Mouse (Mus musculus) ovary, postnatal 36 days (tissue): ENCODE data around the gene Cpne4.

Experiments
- DNase-seq: peaks from one replicate; pipeline ENCODE4 v3.0.0; 2022; ENCODE audit warnings: low spot score, mixed read lengths

The Cpne4 gene

DNA sequence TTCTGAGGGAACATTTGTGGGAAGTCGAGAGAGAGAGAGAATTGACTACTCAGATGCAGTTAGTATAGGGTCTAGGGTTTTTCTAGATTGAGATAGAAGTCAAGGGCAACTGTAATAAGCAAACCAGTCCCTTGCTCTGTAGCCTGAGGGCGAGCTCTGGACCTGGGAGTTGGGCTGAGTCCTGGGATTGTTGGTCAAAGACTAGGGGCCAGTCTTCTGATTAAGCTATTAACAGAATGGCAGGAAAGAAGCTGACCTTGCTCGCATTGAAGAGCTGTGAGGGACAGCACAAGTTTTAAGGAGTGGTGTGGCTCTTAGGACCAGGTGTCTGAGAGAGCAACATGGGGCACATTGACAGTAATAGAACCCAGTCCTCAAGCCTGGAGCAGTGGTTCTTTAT lies 140.0 kb downstream of the Cpne4 start:
- no peak for DNase-seq

DNA sequence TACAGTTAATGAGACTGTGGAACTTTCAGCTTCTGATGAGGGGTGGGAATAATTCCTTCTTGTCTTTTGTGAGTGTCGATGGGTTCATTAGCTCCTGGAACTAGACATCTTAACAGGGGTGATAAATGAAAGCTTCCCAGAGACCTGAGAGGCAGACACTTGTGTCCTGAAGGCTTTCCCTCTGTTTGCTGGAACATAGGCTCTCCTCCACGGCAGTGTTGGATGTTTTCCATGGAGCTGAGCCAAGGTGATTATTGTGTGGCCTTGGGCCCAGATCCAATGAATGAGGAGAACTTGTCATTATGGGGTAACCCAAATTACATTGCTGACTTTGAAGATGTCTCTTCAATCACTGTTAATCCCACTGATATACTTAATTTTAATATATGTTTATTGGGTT lies 146.1 kb downstream of the Cpne4 start:
- DNase-seq, result no peak

DNA sequence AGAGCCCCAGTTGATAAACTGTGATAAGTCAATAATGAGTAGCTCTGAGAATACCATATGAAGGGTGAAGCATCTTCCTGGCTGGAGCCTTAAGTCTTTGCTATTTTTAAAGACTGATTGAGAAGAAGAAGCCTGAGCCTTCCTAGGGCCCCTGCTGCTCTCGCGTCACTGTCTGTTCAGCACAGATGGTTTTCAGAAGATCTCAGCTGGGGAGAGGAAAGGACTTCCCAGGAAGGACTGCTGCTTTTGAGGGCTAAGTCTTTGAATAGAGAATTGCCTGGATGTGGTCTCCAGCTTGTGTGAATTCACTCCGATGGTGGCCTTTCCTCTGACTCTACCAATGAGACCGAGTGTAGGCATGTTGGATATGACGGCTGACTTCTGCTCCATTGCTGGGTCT lies 163.7 kb downstream of the Cpne4 start:
- DNase-seq, result no peak

DNA sequence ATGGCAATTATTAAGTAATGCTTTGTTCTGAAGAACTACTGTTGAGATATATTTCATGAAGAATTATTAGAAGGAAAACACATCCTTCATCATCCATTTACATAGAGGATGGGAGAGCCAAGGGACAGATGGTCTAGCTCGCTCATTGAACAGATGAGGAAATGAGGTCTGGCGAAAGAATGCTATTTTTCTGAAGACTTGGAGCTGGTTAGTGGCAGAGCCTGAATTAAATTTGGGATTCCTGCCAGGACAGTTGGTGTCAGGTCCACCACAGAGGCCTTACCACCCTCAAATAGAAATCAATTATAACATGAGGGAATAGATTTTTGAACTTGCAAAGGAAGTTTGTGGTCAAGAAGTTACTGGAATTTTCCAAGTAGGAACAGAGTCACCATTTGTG lies 178.2 kb downstream of the Cpne4 start:
- no peak for DNase-seq

DNA sequence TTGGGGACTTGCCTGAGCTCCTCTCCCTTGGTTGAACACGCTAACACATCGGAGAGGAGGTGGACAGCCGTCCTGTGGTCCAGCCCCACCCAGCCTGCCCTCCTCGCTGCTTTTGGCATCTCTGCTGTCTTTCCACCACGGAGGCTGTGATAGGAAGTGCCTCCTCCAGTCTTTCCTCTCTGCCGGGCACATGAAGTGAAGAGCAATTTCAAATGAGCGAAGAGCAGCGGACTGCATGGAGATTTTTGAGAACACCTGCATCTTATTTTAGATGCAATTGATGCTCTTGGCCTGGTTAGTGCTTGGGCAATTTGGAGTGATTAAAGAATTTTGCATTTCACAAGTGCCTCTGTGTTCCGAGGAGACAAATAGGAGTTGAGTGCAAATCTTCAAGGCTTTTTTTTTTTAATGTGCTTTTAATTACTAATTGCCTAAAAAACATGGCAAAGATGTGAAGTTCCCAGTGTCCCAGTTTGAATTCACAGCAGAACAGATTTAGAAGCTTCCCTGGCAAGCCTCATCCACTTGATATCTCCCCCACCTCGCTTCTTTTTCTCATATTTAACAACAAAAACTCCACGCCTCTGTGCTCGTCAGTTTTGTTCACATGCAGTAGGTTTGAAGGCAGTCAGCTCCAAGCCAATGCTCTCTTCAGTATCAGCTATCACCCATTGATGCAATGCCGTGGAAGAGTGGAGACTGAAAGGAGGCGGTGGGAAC lies 195.7 kb downstream of the Cpne4 start:
- DNase-seq, result no peak

DNA sequence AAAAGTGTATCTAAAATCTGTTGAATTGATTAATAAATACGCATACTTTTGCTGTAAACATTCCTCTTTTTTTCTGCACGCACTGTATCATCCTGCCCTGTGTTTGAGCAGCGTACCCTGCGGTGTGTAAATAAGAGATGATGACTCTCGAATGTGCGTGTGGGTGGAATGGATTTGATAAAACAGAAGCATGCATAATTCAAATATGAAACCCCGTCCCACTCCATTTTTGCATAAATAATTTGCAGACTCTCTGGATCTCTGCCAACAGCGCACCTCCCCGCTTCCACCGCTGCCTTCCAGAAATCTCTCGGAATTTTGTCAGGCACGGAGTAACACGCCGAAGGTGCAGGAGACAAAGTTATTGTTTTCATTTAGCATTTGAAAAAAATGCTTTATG lies 208.4 kb downstream of the Cpne4 start:
- no peak for DNase-seq

DNA sequence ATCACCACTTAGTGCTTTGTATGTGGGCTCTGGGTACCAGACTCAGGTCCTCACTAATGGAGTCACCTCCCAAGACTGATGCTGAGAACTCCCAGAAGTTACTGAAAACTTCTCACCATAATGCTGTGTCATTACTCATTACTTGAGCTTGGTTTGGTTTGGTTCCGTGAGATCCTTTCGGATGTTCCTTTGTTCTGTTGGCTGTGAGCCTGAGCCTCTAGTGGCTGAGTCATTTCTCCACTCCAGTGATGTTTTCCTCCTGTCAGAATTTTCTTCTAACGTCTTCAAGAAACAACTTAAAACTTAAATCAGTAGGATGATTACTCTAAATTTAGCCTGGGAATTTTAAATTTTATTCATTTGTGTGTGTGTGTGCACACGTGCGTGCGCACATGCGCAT lies 212.9 kb downstream of the Cpne4 start:
- no peak for DNase-seq

DNA sequence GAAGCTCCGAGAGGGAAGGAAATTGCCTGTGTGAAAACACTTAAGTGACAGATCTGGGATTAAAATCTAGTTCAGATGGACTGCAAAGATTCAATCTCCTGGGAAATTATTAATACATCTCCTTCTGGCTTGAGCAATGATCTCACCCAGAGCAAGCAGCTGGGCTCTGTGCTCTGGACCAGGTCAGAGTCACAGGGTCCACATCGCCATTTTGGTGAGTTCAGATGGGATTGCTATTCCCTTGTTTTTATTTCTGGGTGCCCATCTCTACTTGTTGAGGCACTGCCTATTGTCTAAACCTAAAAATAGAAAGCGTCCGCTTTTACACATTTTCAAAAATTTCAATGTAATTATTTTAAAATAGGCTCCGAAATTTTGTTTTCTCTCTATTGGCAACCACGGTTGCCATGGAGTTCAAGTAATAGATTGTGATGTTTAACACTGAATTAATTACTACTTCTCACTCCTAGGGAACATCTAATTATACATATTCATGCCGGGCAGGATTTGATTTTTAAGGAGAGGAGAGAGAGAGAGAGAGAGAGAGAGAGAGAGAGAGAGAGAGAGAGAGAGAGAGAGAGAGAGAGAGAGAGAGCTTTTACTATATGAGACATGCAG lies 229.2 kb downstream of the Cpne4 start:
- no peak for DNase-seq

DNA sequence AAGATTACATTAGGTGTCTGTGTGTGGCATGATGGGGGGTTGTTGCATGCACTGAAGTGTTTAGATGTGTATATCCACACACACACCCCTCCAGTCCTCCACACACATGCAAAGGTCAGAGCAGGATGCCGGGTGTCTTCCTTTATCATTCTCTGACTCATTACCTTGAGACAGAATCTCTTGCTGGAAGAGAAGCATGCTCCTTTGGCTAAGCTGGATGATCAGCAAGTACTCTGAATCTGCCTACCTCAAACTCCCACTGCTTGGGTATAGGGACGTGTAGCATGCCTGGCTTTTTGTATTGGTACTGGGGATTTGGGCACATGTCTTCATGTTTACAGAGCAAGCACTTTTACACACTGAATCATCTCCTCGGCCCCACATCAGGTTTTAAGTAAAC lies 230.0 kb downstream of the Cpne4 start:
- no peak for DNase-seq

DNA sequence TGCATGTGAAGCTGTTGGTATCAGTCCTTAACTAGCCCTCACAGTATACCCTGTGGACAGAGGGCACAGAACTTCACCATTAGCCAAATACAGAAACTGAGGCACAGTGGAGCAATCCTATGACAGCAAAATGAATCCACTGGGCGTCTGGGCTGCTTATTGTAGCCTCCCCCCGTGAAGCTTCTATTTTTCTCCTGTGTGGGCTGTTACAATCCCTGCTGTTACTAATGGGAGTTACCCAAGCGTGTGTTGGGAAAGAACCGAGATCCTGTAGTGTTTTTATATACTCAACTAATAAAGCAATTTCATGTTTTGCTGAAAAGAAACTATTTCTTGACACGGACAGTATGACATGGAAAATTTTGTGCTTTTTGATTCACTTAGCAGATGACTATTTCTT lies 230.7 kb downstream of the Cpne4 start:
- DNase-seq, result no peak

DNA sequence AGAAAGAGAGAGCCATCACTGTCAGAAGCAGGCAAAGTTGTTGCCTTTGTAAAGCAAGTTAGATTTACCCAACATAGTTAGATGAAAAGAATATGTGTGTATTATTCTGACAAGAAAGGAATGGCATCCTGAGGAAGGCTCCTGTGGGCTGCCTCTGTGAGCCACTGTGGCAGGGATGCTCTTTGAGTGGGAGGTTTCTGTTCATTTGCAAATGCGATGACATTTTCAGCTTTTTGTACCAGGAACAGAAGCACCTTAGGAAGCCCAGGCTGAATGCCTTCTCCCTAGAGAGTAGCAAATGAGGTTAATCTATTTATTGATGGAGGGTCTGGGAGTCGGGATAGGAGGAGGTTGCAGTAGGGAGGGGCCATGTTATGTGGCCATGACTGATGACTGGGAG lies 249.5 kb downstream of the Cpne4 start:
- DNase-seq, result no peak

DNA sequence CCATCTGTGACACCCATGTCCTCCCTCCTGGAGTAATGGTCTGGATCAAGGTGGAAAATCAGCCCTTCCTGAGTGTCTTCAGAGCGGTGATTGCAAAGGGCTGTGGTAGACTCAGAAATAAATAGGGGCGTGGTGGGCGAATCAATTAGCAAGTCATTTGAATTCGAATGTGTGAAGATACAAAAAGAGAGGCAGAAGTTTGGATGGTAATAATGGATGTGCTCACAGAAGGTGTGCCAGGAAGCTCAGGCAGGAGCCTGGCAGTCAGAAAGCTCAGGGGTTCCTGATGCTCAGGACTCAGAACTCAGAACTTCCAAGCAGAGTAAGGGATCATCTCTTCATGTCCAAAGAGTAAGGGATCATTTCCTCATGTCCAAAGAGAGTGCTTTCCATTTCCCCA lies 257.7 kb downstream of the Cpne4 start:
- no peak for DNase-seq

DNA sequence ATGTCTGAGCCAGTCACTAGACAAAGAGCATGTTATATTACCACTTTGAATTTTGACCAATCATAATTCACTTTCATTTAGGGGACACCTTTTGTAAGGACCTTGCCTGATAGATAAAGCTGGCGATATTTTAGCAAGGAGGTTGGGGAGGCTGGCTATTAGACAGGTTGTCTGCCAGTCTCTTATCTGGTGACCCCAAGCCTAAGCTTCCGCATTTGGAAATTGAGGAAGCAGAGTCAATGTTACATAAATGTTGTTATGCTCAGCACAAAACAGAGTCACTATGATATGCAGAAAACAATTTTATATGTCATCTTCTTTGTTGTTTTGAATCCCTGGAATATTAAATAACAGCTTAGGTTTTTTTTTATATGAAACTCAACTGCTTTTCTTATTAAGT lies 267.6 kb downstream of the Cpne4 start:
- DNase-seq, result no peak

DNA sequence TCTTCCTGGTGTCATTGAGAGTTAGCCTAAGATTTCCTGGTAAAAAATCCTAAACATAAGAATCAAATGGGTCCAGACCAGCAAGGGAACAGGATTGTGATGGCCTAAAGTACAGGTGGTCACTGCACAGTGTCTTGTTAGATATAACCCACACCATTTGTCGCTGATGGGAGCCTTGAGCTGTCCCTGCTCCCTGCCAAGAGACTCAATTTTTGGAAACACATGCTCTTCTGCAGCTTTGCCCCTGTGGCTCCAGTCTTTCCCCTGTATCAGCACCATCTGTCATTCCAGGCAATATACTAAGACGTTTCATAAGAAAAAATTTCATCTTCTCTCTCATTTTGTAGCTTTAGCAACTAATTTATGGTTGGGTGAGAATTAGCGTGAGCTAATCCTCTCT lies 281.6 kb downstream of the Cpne4 start:
- no peak for DNase-seq

DNA sequence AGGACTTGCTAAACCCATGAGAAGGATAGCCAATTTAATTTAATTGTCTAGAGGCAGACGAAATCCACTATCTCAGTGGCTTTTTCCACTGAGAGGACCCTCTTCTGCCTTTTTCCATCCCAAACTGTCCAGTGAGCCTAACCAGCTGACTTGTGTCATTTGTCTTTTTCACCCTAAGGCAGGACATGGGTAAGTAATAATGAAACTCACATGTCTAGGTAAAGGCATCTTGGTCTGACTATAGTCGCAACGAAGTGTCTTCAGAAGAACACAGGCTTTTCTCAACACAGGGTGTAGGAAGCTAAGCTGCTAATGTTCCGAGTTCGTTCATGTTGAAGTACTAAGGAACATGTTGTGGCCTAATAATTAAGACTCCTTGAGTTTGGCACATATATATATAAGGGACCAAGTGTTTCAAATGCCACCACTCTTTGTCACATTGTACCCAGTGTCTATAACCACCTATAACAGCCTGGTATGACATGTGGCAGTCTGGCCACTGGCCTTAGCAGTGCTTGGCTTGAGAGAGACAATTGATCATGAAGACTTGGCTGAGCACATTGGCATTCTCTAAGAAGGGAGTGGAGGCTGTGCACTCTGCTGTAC lies 286.0 kb downstream of the Cpne4 start:
- no peak for DNase-seq

DNA sequence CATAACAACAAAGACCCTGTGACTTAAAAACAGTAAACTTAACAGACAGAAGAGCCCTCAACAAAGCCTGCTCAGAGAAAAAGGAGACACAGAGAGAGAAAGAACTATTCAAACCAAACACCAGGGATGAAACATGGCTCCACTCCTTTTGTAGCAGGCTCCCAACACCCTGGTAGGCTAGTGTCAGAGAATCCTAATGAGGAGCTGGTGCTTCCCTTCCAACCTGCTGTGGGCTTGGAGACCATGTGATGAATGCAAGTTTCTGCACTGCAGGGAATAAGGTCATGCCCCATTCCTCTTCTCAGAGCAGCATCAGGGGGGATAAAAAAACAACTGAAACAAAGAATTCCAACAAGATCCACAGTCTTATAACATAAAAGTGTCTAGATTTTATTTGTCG lies 290.8 kb downstream of the Cpne4 start:
- no peak for DNase-seq

DNA sequence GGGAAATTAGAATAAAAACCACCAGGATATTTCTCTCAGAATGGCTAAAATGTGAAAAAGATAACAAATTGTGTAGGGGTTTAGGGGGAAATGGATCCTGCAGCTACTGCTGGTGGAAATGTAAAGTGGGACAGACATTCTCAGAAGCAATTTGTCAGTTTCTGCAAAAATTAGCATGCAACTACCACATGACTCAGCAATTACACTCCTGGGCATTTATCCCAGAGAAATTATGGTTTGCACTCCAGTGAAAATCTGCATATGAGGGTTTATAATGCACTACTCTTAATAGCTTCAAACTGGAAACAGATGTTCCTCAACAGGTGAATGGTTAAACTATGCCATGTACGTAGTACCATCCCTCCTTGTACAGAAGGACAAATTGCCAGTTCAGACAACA lies 294.2 kb downstream of the Cpne4 start:
- DNase-seq, result no peak

DNA sequence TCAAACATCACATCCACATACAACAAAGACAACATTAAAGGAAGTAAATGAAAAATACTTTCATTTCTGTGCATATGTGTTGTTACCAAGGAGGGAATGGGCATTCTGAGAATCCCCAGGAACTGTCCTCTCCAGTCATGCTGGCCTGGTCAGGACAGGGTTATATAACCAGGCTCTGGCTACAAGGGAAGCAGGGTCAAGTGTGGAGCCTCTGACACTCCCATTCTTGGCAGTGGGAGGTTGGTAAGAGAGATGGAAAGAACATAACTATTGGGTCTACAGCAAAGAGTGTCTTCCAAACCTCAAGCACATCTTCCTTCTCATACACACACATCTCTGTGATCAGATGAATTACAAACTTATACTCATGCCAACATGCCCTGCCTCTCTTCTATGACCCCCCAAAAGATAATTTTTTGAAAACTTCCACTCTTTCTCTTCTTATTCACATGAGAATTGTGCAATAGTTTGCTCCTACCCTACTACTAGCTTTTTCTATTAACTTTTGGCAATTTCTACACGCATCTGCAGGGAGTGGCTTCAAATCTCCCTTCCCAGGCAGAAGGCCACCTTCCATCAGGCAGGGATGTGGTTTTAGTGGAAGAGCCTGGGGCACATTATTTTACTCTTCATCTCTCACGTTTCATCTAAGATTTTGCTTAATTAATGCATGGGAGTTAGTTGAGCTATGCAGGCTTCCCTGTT lies 298.3 kb downstream of the Cpne4 start:
- DNase-seq, result no peak

DNA sequence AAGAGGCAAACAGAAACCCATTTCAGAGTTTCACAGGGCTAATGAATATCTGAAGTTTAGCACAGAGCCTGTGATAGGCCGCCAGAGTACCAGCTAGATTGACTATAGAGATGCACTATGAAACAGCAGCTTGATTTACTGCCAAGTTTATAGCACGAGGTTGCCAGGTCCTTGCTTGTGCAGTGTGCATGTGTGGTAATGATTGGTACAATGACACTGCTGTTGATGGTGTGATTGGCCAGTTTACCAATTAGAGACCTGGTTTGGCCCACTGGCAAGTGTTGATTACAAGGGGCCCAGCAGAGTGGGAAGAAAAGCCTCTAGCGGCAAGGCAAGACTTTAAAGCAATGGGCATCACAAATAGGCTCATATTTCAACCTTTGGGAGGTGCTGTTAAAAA lies 306.6 kb downstream of the Cpne4 start:
- no peak for DNase-seq

DNA sequence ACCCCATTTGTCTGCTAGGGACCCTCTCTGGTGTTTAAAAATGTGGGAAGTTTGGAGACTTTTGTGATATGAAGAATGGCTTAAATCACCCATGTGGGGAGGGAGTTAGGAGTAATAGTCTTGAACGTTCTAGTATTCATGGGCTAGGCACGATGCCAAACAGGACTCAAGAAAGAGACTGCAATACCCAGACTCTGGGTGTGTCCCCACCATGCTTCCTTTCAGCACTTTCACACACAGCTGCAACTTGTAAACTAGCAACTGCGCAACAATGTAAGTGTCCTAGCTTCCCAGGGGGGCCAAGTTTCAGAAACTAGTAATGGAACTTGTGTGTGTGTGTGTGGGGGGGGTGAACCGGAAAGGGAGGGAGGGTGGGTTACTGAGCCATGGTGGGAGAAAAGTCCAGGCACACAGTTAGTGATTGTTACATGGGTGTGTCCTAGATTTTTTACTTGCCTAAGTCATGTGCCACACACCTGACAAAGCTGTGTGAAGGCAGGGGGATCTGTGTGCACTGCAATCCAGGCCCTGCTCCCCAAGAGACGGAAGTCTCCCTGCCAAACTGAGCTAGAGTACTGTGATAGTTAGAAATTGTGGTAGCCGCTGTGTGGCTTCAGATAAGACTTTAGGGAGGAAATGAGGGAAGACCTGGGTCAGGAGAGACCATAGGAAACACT lies 307.3 kb downstream of the Cpne4 start:
- no peak for DNase-seq

DNA sequence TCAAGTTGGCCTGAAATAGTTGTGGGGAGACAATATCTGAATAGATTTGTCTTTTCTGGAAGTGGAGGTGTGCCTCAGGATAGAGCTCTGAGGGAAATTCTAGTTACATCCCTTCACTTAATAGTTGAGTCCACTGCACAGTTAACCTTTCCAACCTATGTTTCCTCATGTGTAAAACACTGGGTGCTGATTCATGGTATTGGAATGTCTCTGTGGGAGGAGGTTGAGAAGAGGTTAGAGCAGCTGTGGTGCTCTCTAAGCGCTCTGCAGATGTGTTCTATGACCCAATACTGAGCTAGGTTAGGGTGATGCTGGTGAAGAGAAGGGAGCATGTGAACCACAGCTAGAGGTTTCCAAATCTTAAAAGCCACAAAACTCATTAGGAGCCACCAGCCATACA lies 318.7 kb downstream of the Cpne4 start:
- DNase-seq, result no peak

DNA sequence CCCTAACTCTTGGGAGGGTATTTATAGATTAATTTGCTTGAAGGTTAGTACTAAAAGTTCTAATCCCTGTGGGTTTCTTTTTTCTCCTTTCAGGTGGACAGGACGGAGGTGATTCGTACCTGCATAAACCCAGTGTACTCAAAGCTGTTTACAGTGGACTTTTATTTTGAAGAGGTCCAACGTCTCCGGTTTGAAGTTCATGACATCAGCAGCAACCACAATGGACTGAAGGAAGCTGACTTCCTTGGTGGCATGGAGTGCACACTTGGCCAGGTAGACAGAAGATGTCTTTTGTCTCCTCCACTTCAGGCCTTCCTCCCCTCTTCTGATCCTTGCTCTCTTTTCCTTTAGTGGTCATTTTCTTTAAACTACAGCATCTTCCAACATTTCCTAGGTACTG lies 325.5 kb downstream of the Cpne4 start:
- DNase-seq, result no peak

DNA sequence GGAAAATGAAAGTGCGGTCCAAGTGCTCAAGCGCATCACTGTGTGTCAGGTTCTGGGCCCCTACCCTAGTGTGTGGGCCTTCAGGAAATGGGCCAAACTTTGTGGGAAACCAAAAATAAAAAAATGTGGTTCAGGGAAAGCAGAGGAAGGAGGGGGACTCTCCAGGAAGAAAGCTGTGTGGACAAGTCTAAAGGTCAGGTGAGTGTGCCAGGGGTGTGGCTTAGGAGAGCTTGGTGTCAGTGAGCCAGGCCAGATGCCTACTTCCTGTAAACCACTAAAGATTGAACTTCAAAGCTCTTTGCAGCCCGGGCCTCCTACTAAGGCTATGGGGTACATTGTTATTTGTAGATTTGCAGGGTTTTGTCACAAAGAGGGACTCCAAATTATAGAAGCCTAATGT lies 327.1 kb downstream of the Cpne4 start:
- DNase-seq, result no peak
